Mouse (Mus musculus) brain, embryonic 14.5 days (tissue): ENCODE measurements around the gene Bmi1.

Experiments
- CTCF ChIP-seq: fragments of 200-500 bp; IDR thresholded peaks from 2 replicates; pipeline ENCODE4 v1.5.1; 2012; ENCODE audit warnings: inconsistent platforms, mild to moderate bottlenecking, moderate library complexity, borderline replicate concordance; ENCODE audit not compliant: insufficient read depth, insufficient read length; ENCODE audit errors: extremely low read depth
- POLR2A ChIP-seq: fragments of 200-500 bp; IDR thresholded peaks from 2 replicates; pipeline ENCODE4 v1.6.1; 2012; ENCODE audit warnings: mild to moderate bottlenecking, inconsistent platforms, borderline replicate concordance; ENCODE audit not compliant: poor library complexity, insufficient read depth, insufficient read length, severe bottlenecking; ENCODE audit errors: extremely low read depth

- TF ChIP-seq POLR2A: no peak
- no peak for TF ChIP-seq CTCF
These were observed 41.7 kb downstream of the Bmi1 start for GRCm38 (mm10) chr2:18718521-18718920.
